Mouse (Mus musculus): ENCODE measurements around the gene Cpxm1.

Cpxm1 gene

DNA sequence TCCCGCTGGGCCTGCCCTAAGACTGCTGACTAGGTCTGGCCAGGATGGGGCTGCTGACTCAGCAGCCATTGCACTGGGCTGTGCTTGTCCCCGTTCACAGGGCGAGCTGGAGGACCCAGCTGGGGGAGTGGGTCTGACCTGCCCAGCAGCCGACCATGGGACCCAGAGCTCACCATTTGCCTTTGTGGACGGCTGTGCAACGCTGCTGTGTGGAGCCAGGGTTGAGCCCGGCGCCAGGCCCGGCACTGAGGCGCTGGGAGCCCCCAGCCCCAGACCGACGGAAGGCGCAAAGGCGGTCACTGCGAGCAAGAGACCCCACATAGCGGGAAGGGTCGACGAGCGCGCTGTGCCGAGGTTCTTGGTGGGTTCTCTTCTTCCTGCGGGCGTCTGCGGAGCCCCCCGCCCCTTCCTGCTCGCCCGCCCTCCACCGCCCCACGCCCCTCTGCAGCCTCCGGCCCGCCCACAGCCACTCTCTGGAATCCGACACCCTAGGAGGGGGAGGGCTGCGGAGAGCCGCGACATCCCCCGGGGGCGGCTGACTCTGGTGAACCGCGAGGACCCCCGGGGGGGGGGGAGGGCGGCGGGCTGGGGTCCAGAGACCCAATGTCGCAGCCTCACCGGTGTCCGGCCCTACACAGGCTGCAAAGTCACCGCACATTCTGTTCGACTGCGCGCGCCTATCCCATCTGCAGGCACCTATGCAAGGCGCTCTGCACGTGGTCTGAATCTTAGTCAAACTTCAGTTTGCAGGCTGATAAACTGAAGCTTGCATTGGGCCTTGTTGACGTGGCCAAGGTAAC lies at the start of gene Cpxm1:
TSS of gene Cpxm1 (minus strand) at position 389 of the 800 bp plus-strand sequence.
- DNase-seq = peak; percentile 14

DNA sequence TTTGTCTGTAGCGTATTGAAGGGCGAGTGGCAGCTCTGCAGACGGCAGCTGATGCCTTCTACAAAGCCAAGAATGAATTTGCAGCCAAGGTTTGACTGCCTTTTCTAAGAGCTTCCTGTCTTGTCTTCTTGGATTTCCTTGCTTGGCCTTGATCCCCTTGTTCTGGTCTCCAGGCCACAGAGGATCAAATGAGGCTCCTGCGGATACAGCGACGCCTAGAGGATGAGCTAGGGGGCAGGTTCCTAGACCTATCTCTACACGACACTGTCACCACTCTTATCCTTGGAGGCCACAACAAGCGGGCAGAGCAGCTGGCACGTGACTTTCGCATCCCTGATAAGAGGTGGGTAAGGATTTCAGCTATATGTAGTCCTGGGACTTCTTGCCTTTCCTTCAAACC lies 44.8 kb upstream of the Cpxm1 start:
- DNase-seq = no peak

DNA sequence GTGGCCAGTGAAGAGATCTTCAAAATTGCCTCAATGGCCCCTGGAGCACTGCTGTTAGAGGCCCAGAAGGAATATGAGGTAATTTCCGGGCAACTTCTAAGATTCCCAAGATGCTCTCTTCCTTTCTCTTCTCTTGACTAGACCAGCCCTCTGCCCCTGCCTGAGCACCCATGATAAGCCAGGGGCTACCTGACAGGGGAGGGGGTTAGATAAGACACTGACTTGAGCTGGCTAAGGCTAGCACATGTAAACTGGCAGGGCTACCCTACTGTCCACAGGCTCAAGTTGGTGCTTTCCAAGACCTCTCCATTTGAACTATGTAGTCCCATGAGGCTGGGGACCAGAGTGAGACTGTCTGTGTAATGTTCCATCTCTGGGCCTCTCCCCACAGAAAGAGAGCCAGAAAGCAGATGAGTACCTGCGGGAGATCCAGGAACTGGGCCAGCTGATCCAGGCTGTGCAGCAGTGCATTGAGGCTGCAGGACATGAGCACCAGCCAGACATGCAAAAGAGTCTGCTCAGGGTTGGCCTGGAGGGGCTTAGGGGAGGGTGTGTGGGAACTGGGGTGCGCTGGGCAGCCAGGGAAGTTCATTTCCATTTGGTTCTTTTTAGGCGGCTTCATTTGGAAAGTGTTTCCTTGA lies 42.6 kb upstream of the Cpxm1 start:
- no peak for DNase-seq

DNA sequence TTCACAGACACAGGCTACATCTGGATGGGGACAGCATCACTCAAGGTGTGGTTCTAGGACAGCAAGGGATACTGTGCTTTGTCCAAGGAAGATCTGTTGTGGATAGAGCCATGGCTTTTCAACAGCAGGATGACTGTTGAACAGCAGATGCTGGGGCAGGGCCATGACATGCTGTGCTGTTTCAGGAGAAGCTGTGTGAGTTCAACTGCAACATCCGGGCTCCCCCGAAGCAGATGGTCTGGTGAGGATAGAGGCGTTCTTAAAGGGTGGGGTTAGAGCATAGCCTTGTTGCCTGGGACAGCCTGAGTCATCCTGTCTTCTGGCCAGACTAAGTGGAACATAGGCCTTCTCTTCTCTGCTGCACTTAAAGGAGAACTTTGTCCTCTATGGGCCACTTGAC lies 41.5 kb upstream of the Cpxm1 start:
- no peak for DNase-seq

DNA sequence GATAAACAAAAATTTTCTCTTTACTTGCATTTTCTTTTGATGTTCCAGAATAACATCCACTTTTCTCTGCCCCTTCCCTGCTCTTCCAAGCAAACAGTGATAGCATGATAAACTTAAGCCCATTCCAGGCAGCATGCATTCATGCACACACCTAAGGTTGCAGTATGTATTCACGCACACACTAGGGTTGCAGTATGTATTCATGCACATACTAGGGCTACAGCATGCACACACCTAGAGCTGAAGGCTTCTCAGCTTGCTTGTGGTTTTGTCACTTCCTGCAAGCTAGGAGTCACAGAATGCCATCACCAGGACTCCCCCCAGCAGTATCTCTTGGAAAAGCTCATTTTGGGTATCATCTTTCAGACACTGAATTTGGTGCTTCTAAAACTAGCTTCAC lies 39.4 kb upstream of the Cpxm1 start:
- DNase-seq = no peak

DNA sequence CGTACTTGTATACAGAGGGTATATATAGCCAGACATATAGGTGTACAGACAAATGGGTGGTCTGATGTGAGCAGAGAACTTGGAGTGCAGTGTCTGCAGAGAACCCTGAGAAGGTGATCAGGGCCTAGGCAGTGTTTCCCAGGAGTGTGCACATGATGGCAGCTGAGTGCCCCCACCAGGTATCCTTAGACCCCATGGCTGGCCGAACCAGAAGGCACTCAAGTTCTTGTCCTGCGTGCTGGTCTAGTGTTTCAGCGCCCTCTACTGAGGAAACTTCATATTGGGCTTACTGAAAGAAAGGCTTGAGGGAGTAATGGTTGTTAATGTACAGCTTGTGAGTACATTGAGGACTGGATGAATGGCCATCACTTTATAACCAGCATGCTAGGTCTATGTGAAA lies 35.8 kb upstream of the Cpxm1 start:
- DNase-seq = peak; percentile 21

DNA sequence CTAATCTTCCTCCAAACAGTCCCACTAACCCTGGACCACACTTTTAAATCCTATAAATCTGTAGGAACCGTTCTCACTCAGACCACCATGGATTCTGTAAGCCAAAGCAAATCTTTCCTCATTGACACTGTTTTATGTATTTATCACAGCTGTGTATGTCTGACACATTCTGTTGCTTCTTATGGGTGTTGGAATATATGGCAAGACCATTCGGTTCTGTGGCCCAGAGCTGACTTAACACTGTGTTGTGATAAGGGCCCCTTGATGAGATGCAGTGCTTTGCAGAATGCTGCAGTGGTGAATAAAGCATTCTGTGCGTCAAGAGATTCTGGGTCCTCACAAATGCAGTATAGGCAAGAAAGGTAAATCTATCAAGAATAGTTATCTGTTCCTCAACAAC lies 34.8 kb upstream of the Cpxm1 start:
- DNase-seq = no peak

DNA sequence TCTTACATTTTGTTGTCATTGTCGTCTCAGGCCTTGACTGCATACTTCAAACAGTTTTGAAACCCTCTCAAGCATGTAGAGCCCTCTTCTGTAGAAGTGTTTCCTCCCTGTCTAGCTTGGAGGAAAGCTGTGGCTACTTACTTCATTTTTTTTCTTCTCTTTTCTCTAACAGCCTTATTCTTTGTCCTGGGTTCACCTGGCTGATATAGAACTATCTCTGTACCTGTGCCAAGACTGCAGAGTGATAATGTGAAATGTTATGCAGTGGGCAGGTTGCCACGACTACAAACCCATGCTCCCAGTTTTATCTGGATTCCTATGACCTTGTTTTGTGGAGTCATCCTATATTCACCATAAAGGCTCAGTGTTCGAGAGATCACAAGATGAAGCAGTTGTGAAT lies 33.1 kb upstream of the Cpxm1 start:
- no peak for DNase-seq

DNA sequence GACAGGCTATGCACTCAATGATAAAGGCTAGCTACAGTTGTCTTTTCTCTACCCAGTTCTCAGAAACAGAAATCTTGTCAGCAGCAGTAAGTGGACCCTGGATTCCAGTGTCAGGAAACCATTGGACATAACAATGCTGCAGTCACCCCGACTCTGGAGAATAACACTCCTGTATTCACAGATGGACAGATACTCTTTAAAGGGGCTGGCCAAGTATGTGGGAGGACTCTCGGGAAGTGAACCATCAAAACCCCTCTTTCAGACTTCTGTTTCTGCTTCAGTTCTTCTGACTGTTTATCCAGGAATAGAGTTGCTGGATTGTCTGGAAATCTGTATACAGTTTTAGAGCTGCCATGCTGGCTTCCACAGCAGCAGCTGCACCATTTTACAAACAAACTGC lies 32.5 kb upstream of the Cpxm1 start:
- DNase-seq = no peak

DNA sequence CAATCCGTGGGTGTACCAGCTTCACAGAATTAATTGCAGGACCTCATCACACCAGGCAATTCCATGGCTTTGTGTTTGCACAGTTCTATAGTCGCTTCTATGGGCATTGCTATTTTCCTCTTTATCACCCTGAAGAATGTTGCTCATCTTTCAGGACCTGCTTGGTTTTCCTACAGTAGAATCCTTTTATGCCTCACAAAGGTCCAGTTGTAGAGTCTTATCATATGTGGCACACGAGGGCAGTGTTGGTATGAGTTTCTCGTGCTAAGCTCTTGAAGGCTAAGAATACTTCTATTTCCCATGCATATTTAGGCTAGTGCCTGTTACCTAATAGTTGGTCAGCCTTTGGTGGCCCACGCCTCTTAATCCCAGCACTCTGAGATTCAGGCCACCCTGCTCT lies 27.7 kb upstream of the Cpxm1 start:
- DNase-seq = no peak

DNA sequence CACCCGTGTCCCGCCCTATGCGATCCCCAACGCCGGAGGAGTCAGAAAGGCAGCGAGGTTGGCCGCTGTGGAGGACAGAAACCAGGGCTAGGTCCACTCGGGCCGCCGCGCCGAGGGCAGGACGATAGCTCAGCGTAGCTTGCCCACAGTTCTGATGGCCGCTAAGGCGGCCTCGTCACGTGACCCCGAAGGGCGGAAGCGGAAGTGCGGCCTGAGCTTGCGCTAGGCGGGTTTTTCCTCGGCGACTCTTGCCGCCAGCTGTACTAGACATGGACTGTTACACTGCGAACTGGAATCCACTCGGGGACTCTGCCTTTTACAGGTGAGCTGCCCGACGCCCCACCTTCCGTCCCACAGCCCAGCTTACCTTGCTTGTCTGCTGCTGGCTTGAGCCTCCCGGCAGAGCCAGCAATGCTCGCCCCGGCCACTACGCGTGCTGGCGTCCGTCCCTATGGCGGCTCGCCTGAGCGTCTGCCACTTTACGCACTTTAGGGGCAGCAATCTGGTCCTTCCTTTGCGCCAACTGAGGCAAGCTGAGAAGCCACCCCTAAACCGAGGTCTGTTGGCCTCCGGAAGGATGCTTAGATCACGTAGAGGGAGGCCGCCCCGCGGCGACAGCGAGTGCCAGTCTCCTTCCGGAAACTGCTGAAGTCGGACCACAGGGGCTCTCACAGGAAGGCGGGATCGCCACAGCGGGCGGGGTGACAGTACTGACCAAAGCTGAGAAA lies 26.9 kb upstream of the Cpxm1 start, which contains the start of the genes Vps16 and Pced1a:
TSS of gene Vps16 (plus strand) at position 214 of the 728 bp plus-strand sequence.
TSS of gene Pced1a (minus strand) at position 576 of the 728 bp plus-strand sequence.
- DNase-seq = peak; percentile 95

DNA sequence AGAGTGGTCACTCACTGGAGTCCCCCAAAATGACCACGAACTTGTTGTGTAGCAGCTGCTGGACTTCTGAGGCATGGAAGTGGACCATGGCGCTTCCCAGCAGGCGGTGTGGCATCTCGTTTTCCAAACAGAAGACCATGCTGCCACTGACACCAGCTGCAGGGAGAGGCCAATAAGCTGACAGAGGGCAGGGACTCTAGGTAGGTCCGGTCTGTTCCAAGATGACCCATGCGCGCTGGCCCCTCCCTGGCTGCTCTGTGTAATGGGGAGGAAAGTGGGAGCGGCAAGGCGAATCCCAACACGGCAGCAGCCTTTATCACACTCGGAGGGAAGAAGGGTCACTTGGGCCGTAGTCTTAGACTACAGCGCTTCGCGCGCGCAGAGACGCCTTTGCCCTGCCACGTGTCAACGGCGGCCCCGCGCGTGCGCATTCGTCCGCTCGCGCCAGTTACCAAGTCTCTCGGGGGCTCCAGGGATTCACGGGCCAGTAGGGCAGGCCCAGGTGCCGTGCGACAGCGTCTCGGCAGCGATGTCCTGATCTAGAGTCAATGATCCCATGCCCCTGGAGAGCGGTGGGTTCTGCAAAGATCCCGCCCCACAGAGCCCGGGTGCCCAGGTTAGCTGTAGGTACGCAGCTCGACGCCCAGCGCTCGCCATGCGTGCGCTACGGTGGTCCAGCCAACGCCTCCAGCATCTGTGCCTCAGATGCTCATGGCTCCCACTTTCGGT lies 26.2 kb upstream of the Cpxm1 start:
- DNase-seq = no peak

DNA sequence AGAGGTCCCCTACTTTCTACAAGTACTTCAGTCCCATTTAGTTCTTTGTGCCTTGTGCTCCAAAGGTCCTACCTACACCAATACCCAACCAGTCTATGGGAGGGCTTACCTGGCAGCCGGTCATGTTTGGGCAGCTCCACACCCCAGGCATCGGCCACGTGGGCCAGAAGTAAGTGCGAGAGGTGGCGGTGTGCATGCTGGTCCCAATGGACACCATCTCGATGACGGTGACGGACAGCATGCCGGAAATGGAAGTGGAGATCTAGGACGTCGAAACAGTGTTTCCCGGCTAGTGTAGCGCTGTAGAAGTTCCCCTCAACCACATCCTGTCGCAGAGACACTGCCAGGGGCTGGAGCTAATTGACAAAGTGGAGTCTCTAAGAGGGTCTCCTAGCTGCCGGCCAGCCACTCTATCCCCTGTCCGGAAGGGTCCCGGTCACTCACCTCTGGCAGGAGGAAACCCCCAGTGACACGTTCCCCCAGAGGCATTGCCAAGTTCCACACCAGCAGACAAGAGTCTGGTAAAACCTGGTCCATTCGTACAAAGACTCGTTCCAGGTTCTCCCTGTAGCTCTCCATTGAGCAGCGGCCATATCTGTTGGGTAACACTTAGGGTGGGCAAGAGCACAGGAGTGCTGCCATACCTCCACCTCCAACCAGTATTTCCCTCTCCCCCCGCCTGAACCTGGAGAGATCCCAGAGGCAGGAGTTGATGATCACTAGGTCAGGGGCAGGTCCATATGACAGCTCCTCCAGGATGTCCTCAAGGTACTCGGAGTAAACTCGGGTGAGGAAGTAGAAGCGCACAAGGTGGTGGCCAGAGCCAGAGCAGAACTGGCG lies 24.6 kb upstream of the Cpxm1 start:
- DNase-seq = no peak

DNA sequence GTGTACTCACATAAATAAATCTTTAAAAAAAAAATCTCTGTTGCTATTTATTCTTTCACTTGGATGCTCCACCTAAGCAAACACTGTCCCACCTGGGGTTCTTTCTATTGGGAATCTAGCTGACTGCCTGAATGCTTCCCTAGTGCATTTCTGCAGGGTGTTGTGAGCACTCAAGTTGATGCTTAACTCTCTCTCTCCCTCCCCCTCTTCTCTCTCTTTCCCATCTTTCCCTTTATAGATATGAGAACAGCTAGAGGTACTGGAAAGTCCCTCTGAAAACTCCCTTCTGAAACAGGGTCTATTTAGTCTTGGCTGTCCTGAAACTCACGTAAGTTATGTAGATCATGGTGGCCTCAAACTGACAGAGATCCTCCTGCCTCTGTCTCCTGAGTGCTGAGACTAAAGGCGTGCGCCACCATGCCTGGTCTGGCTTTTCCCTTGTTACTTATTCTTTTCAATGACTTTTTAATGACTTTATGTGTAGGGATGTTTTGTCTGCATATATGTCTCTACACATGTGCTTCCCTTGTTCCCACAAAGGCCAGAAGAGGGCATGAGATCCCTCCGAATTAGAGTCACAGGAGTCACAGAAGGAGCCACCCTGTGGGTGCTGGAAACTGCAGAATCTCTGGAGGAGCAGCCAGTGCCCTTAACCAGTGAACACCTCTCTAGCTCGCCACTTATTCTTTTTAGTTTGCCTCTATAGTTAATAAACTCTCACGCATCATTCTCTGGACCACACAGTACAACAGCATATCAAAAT lies 16.9 kb upstream of the Cpxm1 start:
- DNase-seq = no peak

DNA sequence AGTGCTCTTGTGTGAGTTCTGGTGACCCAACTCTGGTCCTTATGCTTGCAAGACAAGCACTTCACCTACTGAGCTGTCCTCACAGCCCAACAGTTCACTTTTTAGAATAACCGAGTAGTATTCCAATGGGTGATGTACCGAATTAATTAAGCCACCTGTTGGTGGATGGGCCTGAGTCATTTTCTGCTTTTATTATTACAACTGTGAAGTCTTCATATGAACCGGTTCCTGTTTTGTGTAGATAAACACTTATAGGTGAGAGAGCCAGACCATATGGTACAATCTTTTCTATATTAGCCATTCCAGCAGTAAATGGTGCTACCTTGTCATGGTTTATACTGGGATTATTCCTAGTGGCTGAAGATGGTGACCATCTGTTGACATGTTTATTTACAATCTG lies 15.4 kb upstream of the Cpxm1 start:
- DNase-seq = no peak

DNA sequence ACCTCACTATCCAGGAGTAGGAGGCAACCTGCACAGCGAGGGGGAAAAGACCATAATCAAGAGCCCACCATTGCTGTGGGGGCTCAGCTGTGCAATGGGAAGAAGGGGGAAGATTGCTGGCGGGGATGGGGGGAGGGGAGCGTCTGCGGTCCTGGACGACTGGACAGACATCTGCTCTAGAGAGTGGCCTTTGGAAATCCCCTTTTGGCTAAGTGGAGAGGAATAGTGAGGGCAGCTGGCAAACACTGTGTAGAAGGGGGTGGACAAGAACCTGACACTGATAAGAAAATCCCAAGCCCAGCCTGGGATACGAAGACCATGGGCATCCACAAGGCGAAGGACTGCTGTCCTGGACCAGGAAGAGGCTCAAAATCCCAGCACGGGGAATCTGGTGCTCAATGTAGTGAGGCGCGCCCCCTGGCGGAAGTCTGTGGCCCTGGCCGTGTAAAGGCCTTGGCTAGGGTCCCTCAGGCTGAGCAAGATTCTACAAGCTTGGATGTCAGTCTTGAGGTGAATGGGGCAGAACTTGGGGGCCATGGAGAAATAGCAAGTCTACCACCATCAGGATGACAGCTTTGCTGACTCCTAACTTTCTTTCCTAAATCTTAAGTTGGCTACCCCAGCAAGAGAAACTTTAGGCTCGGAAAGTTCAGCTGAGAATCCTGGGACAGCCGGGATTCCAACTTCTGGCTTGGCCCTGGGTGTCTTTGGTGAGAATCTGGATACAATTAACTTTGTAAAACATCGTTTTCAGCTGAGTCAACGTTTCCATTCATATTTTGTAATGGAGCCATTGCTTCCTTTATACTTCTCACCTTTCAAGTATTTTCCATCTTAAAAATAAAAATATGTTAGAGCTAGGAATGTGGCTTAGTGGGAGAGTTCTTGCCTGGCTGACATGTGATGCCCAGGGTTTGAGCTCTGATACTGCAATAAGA lies 14.5 kb upstream of the Cpxm1 start:
- peak; percentile 61 for DNase-seq

DNA sequence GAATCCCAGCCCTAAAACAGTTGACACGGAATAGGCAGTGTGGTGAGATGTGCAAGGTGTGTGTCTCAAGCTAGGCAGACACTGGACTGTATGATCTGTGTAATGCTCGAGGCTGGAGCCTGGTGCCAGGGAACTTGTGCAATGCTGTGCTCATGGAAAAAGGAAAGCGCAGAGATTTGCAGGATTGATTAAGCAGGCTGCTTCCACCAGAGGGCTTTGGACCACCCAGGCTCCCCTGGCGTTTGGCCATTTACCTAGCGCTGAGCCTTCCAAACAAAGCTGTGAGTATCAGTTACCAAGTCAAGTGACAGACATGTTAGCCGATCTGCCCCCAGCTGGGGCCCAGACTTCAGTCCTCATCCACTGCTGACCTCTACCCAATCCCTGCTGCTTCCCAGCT lies 10.8 kb upstream of the Cpxm1 start:
- no peak for DNase-seq

DNA sequence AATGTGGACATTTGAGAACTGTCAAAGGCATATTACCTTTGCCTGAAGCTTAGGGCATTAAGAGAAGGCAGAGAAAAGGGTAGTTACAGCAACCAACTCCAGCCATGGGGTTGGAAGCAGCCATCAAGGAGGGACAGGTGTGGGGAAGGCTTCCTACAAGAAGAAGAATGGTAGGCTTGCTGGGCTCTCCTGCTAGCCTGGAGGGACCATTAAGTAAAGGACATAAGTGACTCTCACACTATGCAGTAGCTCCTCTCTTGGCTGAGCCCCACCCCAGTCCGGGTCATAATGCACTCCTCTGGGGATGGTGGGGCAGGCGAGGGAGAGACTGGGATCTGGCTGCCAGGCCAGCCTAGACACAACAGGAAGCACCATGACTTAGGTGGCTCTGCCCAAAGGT lies 8.8 kb upstream of the Cpxm1 start, which contains the start of gene Tmem239:
TSS of gene Tmem239 (plus strand) at position 301 of the 400 bp plus-strand sequence.
- no peak for DNase-seq

DNA sequence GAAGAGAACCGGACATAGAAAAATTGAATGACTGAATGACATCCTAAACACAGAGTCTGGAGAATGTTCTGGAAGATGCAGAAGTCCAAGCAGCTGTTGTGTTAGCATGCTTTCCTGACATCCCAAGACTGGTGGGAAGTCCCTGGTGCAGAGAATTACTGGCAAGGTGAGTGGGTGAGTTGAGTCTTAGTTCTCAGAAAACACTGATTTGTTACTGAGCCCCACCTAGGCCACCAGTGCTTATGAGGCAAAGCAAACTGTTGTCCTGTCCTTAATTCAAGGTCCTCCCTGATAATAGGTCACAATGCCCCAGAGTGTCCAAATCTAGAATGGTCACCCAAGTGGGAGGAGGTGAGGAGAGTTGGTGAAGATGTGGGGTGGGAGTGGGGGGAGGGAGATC lies 7.6 kb upstream of the Cpxm1 start, which contains the start of the genes Gm28372 and 1700020A23Rik:
TSS of gene Gm28372 (plus strand) at position 301 of the 400 bp plus-strand sequence.
TSS of gene 1700020A23Rik (plus strand) at position 321 of the 400 bp plus-strand sequence.
- DNase-seq = no peak

DNA sequence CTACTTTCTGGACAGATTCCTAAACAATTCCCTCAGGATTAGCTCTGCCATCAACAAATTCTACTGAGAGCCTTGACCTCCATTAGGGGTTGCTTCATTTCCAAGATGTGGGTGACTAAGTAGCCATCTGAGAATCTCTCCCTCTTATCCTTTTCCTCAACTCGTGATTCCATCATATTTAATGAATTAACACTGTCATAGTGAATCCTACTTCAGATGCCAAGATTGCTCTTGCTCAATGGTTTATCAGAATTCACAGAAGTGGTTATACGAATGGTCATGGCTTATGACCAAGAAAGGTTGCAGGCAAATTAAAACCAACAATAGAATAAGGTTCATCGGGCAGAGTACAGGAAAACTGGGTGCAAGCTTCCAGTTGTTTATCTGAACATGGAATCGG lies 4.5 kb upstream of the Cpxm1 start:
- DNase-seq = no peak
